Mouse (Mus musculus) ES-E14 (cell line): Measurements from ENCODE around the gene Ambn. TPM values are rescaled to one million over a fixed set of nuclear protein-coding genes. Genes with fewer than 3 reads are reported as not detected.

Experiments
- DNase-seq: peaks from one replicate; pipeline ENCODE4 v3.0.0-alpha.2; 2013; ENCODE audit warnings: low read depth, low spot score
- H3K27ac ChIP-seq: 2 replicates; pipeline ENCODE4 v1.5.1; 2012; ENCODE audit warnings: low read depth, mild to moderate bottlenecking, low read length, moderate library complexity, mixed read lengths; ENCODE audit not compliant: poor library complexity, insufficient read depth, severe bottlenecking
- H3K36me3 ChIP-seq: 2 replicates; pipeline ENCODE4 v1.6.1; 2012; ENCODE audit warnings: mild to moderate bottlenecking, low read length, moderate library complexity, mixed read lengths; ENCODE audit not compliant: control insufficient read depth, poor library complexity, insufficient read depth, severe bottlenecking
- H3K4me1 ChIP-seq, 2 experiments: fragments of 150-350 bp in 1 of 2; sonication (generic) in 1 of 2; 2 replicates each; pipeline ENCODE4 v1.6.1; 2012; ENCODE audit warnings: low read length in 2 of 2, mild to moderate bottlenecking in 1 of 2, mixed read lengths in 1 of 2; ENCODE audit not compliant: control insufficient read depth in 2 of 2, insufficient read depth in 2 of 2, poor library complexity in 1 of 2
- H3K4me3 ChIP-seq, 2 experiments: fragments of 150-350 bp in 1 of 2; sonication (generic) in 1 of 2; 2 replicates each; pipeline ENCODE4 v1.5.1; 2012; ENCODE audit warnings: low read length in 2 of 2, low read depth in 1 of 2, mild to moderate bottlenecking in 1 of 2, mixed read lengths in 1 of 2; ENCODE audit not compliant: insufficient read depth in 1 of 2, poor library complexity in 1 of 2, severe bottlenecking in 1 of 2
- H3K9ac ChIP-seq: 2 replicates; pipeline ENCODE4 v1.6.1; 2012; ENCODE audit warnings: low read depth, mild to moderate bottlenecking, low read length, mixed read lengths; ENCODE audit not compliant: poor library complexity, insufficient read depth, severe bottlenecking
- H3K9me3 ChIP-seq: fragments of 150-350 bp; sonication (generic); 2 replicates; pipeline ENCODE4 v1.6.1; 2012; ENCODE audit warnings: low read depth, mild to moderate bottlenecking, low read length; ENCODE audit not compliant: control insufficient read depth, insufficient read depth
- CHD2 ChIP-seq: IDR thresholded peaks from 2 replicates; pipeline ENCODE4 v1.6.1; 2014; ENCODE audit warnings: mild to moderate bottlenecking, low read depth, low read length, inconsistent platforms
- HCFC1 ChIP-seq: IDR thresholded peaks from 2 replicates; pipeline ENCODE4 v1.6.1; 2012; ENCODE audit warnings: low read length, inconsistent platforms, borderline replicate concordance; ENCODE audit not compliant: insufficient read depth
- MAFK ChIP-seq: IDR thresholded peaks from 2 replicates; pipeline ENCODE4 v1.6.1; 2014; ENCODE audit warnings: mild to moderate bottlenecking, low read depth, low read length, inconsistent platforms; ENCODE audit not compliant: insufficient read depth
- ZC3H11A ChIP-seq: IDR thresholded peaks from 2 replicates; pipeline ENCODE4 v1.6.1; 2012; ENCODE audit warnings: low read depth, mild to moderate bottlenecking, inconsistent platforms, low read length, borderline replicate concordance
- ZNF384 ChIP-seq: IDR thresholded peaks from 2 replicates; pipeline ENCODE4 v1.6.1; 2012; ENCODE audit warnings: low read depth, low read length, inconsistent platforms
- in situ Hi-C, 2 experiments: fragments of 600-800 bp; cut with MboI; formaldehyde crosslinking; loops; one replicate each; pipeline ENCODE4 v1.15.1; 2025; ENCODE audit warnings: low sequenced_read_pairs in 2 of 2, inconsistent platforms in 1 of 2; ENCODE audit not compliant: unreplicated experiment in 2 of 2
- total RNA-seq: library from RNA; depleted of rRNA; stranded (reverse); fragments of 300-350 nt; gene quantifications from 2 replicates; pipeline ENCODE4 v1.2.3, GENCODE M21; 2012; rRNA removed

Gene Ambn
- total RNA-seq, 1 experiment, result not detected

DNA sequence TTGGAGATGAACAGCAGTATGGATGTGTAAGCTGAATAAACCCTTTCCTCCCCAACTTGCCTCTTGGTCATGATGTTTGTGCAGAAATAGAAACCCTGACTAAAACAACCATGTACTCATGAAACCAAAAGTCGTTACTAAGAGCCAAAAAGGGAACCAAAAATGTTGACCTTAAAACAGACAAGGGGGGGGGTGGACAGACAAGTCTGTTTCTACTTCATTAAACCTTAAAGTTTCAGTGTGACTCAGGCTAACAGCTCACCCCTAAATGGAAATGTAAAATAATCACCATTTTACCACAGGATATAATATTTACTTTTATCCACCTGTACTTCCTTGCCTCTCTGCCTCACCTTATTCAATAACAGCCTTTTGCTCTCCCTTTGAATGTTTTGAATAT lies 52.8 kb downstream of the Ambn start:
- no peak overlapping the region for H3K9ac ChIP-seq
- no peak overlapping the region for H3K27ac ChIP-seq
- no peaks in the 10 kb centered on the region for H3K9me3 ChIP-seq
- H3K4me3 ChIP-seq, result no peak overlapping the region
- no peaks in the 10 kb centered on the region for H3K4me1 ChIP-seq
- DNase-seq, result no peak
- in situ Hi-C loops, result no loop called here
- H3K36me3 ChIP-seq, result no peaks in the 10 kb centered on the region
- no peak for TF ChIP-seq ZC3H11A
- no peak for TF ChIP-seq HCFC1
- no peak for TF ChIP-seq CHD2
- TF ChIP-seq ZNF384, result no peak
- no peak for TF ChIP-seq MAFK

DNA sequence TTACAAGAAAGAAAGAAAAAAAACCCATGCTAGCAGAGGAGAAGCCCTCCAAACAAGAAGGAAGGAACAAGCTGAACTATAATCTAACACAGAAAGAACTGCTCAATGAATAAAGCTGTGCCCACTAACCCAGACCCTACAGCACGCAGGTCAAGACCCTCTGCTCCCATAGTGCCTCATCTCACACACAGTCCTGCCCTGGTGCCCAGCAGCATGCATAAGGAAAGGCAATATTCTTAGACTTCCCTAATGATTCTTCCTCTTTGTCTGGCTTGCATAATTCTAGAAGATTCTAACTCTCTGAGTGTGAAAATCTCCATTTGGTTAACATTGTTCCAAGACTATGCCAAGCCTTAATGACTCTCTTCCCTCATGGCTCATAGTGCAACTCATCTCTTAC lies 53.2 kb downstream of the Ambn start:
- Histone ChIP-seq H3K4me1 (no peaks in the 10 kb centered on the region), H3K9ac (no peak overlapping the region), H3K36me3 (no peaks in the 10 kb centered on the region), H3K27ac (no peak overlapping the region), H3K4me3 (no peak overlapping the region), H3K9me3 (no peaks in the 10 kb centered on the region)
- no peak for DNase-seq
- TF ChIP-seq ZNF384 (no peak), HCFC1 (no peak), CHD2 (no peak), ZC3H11A (no peak), MAFK (no peak)
- in situ Hi-C loops, result no loop called here

Other genes with a start within 250 kb of the Ambn start
- gene Gm7714, start 187.1 kb upstream of the Ambn start, total RNA-seq, result not detected in 2 replicates
- gene Prol1, start 138.7 kb upstream of the Ambn start, total RNA-seq, result not detected in 2 replicates
- gene Amtn, start 79.9 kb upstream of the Ambn start, total RNA-seq, result not detected in 2 replicates
- not detected in 2 replicates for gene Enam, start 32.0 kb downstream of the Ambn start, total RNA-seq
- 0.42 and 2.2 TPM in 2 replicates for gene Jchain, start 71.9 kb downstream of the Ambn start, total RNA-seq
- gene Utp3, start 98.5 kb downstream of the Ambn start, total RNA-seq, result 43.4 and 71.0 TPM in 2 replicates
- gene Rufy3, start 109.0 kb downstream of the Ambn start, total RNA-seq, result 10.8 and 15.0 TPM in 2 replicates
- 37.7 and 54.2 TPM in 2 replicates for gene Grsf1, start 220.2 kb downstream of the Ambn start, total RNA-seq